Mouse (Mus musculus) stomach, embryonic 16.5 days (tissue): Measurements from ENCODE around the gene Kcnip3. TPM values are rescaled to one million over a fixed set of nuclear protein-coding genes. Genes with fewer than 3 reads are reported as not detected.

ENCODE experiments used
- ATAC-seq: fragments of 200-750 bp; cut with Nextera tagmentation; 2 replicates; pipeline ENCODE4 v1.8.0; 2017; ENCODE audit warnings: moderate number of reproducible peaks, moderate TSS enrichment; ENCODE audit not compliant: insufficient read depth, low FRiP score
- H3K27ac ChIP-seq: fragments of 300-500 bp; sonication (generic); 2 replicates; pipeline ENCODE4 v1.5.1; 2014; ENCODE audit warnings: low read length
- H3K27me3 ChIP-seq: fragments of 300-500 bp; sonication (generic); 2 replicates; pipeline ENCODE4 v1.6.1; 2014; ENCODE audit warnings: low read length, control low read depth, mixed read lengths; ENCODE audit not compliant: control insufficient read depth, insufficient read depth
- H3K36me3 ChIP-seq: fragments of 300-500 bp; sonication (generic); 2 replicates; pipeline ENCODE4 v1.6.1; 2014; ENCODE audit warnings: low read length; ENCODE audit not compliant: control insufficient read depth, insufficient read depth
- H3K4me1 ChIP-seq: fragments of 300-500 bp; sonication (generic); 2 replicates; pipeline ENCODE4 v1.6.1; 2014; ENCODE audit warnings: low read length, control low read depth, mixed read lengths; ENCODE audit not compliant: control insufficient read depth, insufficient read depth
- H3K4me2 ChIP-seq: fragments of 300-500 bp; sonication (generic); 2 replicates; pipeline ENCODE4 v1.6.1; 2014; ENCODE audit warnings: low read depth, low read length, mixed read lengths
- H3K4me3 ChIP-seq: fragments of 300-500 bp; sonication (generic); replicated peaks from 2 replicates; pipeline ENCODE4 v1.5.1; 2014; ENCODE audit warnings: mild to moderate bottlenecking, low read length
- H3K9ac ChIP-seq: fragments of 300-500 bp; sonication (generic); 2 replicates; pipeline ENCODE4 v1.6.1; 2014; ENCODE audit warnings: low read length
- H3K9me3 ChIP-seq: fragments of 300-500 bp; sonication (generic); replicated peaks from 2 replicates; pipeline ENCODE4 v1.6.1; 2016; ENCODE audit warnings: low read length, control low read depth; ENCODE audit not compliant: control insufficient read depth
- WGBS: fragments of 180-500 bp; shearing (Covaris S2); extraction: QIAGEN DNeasy Blood & Tissue Kit; methylation state at CpG from one replicate; pipeline ENCODE4 v1.1.7; 2014; 5-methylcytosine and 5-hydroxymethylcytosine counted together
- polyA plus RNA-seq: library from polyadenylated mRNA; unstranded; fragments of >200 nt; fragmentation: Nextera tagmentation; extraction: Ambion mirVana; gene quantifications from 2 replicates; pipeline ENCODE4 v1.2.1, GENCODE M21; 2015

The Kcnip3 gene
- polyA plus RNA-seq, 1 experiment from 2014 or later, result 3.1 TPM

- Histone ChIP-seq H3K9ac (no peak overlapping the region), H3K27me3 (peaks cover 30% of the 10 kb centered on the region), H3K9me3 (no peaks in the 10 kb centered on the region), H3K4me1 (no peaks in the 10 kb centered on the region), H3K4me2 (peak overlapping the region; percentile 52; the same call in 1 of the 2 replicates), H3K4me3 (peak overlapping the region; percentile 44; the same call in 1 of the 2 replicates), H3K27ac (no peak overlapping the region), H3K36me3 (no peaks in the 10 kb centered on the region)
- WGBS, result 25% methylated on average over 4 of the region's 4 CpGs
- no peak for ATAC-seq
Observed at GRCm38 (mm10) chr2:127539494-127539893, 17.6 kb upstream of the Kcnip3 start.

GRCm38 (mm10) chr2:127537548-127537947 lies 15.7 kb upstream of the Kcnip3 start:
- Histone ChIP-seq H3K4me1 (no peaks in the 10 kb centered on the region), H3K4me2 (no peak overlapping the region), H3K4me3 (no peak overlapping the region), H3K27ac (no peak overlapping the region), H3K9ac (no peak overlapping the region), H3K36me3 (no peaks in the 10 kb centered on the region), H3K27me3 (peaks cover 27% of the 10 kb centered on the region), H3K9me3 (no peaks in the 10 kb centered on the region)
- no peak for ATAC-seq
- 53% methylated on average over 3 of the region's 3 CpGs for WGBS

- no peak overlapping the region for H3K27ac ChIP-seq
- no peak for ATAC-seq
- no peaks in the 10 kb centered on the region for H3K36me3 ChIP-seq
- H3K9ac ChIP-seq, result no peak overlapping the region
- H3K4me3 ChIP-seq, result no peak overlapping the region
- no peaks in the 10 kb centered on the region for H3K9me3 ChIP-seq
- WGBS, result 75% methylated on average over 9 of the region's 9 CpGs
- no peaks in the 10 kb centered on the region for H3K4me1 ChIP-seq
- H3K27me3 ChIP-seq, result peaks cover 6% of the 10 kb centered on the region; the same call in 1 of the 2 replicates
- H3K4me2 ChIP-seq, result no peak overlapping the region
Observed at GRCm38 (mm10) chr2:127535363-127535762, 13.5 kb upstream of the Kcnip3 start.

GRCm38 (mm10) chr2:127532379-127532778 lies 10.5 kb upstream of the Kcnip3 start:
- 11% methylated on average over 9 of the region's 9 CpGs for WGBS
- Histone ChIP-seq H3K27me3 (no peaks in the 10 kb centered on the region), H3K4me3 (no peak overlapping the region), H3K4me2 (no peak overlapping the region), H3K4me1 (no peaks in the 10 kb centered on the region), H3K9ac (no peak overlapping the region), H3K36me3 (no peaks in the 10 kb centered on the region), H3K27ac (no peak overlapping the region), H3K9me3 (no peaks in the 10 kb centered on the region)
- ATAC-seq, result no peak

GRCm38 (mm10) chr2:127531592-127531991 lies 9.7 kb upstream of the Kcnip3 start:
- H3K27me3 ChIP-seq, result no peaks in the 10 kb centered on the region
- 82% methylated on average over 2 of the region's 2 CpGs for WGBS
- no peaks in the 10 kb centered on the region for H3K9me3 ChIP-seq
- H3K9ac ChIP-seq, result no peak overlapping the region
- ATAC-seq, result no peak
- H3K36me3 ChIP-seq, result no peaks in the 10 kb centered on the region
- no peak overlapping the region for H3K4me2 ChIP-seq
- H3K4me1 ChIP-seq, result no peaks in the 10 kb centered on the region
- H3K27ac ChIP-seq, result no peak overlapping the region
- no peak overlapping the region for H3K4me3 ChIP-seq

GRCm38 (mm10) chr2:127530418-127530817 lies 8.5 kb upstream of the Kcnip3 start:
- no peaks in the 10 kb centered on the region for H3K36me3 ChIP-seq
- H3K4me2 ChIP-seq, result no peak overlapping the region
- H3K4me3 ChIP-seq, result no peak overlapping the region
- H3K9ac ChIP-seq, result no peak overlapping the region
- no peak overlapping the region for H3K27ac ChIP-seq
- H3K27me3 ChIP-seq, result no peaks in the 10 kb centered on the region
- no peaks in the 10 kb centered on the region for H3K4me1 ChIP-seq
- 63% methylated on average over 3 of the region's 3 CpGs for WGBS
- ATAC-seq, result no peak
- no peaks in the 10 kb centered on the region for H3K9me3 ChIP-seq

GRCm38 (mm10) chr2:127525004-127525775 lies 3.3 kb upstream of the Kcnip3 start:
- no peaks in the 10 kb centered on the region for H3K9me3 ChIP-seq
- H3K9ac ChIP-seq, result no peak overlapping the region
- no peak overlapping the region for H3K4me2 ChIP-seq
- H3K27me3 ChIP-seq, result no peaks in the 10 kb centered on the region
- ATAC-seq, result no peak
- no peak overlapping the region for H3K4me3 ChIP-seq
- no peak overlapping the region for H3K27ac ChIP-seq
- H3K36me3 ChIP-seq, result no peaks in the 10 kb centered on the region
- H3K4me1 ChIP-seq, result peaks cover 14% of the 10 kb centered on the region
- 72% methylated on average over 3 of the region's 3 CpGs for WGBS

- ATAC-seq, result peak; percentile 27; the same call in 1 of the 2 replicates
- Histone ChIP-seq H3K27ac (no peak overlapping the region), H3K4me2 (no peak overlapping the region), H3K9ac (no peak overlapping the region), H3K27me3 (no peaks in the 10 kb centered on the region), H3K36me3 (no peaks in the 10 kb centered on the region), H3K4me1 (peaks cover 14% of the 10 kb centered on the region), H3K9me3 (no peaks in the 10 kb centered on the region), H3K4me3 (no peak overlapping the region)
- WGBS, result 49% methylated on average over 7 of the region's 7 CpGs
Observed at GRCm38 (mm10) chr2:127523950-127524729, 2.2 kb upstream of the Kcnip3 start.
